Mouse (Mus musculus) gastrocnemius, postnatal 36 days (tissue): ENCODE data around the gene Gng3. TPM values are rescaled to one million over a fixed set of nuclear protein-coding genes. Genes with fewer than 3 reads are reported as not detected.
"Not testable (repeated sequence)": the region's sequence is repeated elsewhere in the genome, so short reads cannot be mapped to it uniquely, and the experiment has no call there.

ENCODE experiments used
- DNase-seq, 2 experiments: peaks; one replicate each; pipeline ENCODE4 v3.0.0; 2022
- intact Hi-C: fragments of 180-260 bp; cut with DNase I; formaldehyde crosslinking; loops from one replicate; pipeline ENCODE4 v1.15.1; 2025
- long read RNA-seq, 2 experiments: library from polyadenylated mRNA; stranded (forward); transcript quantifications; one replicate each; pipeline ENCODE4 v2.0.0; 2021
- total RNA-seq, 2 experiments: library from RNA; stranded (reverse); gene quantifications; 2 replicates each; pipeline ENCODE4 v1.2.3; 2021

The Gng3 gene
- not detected for total RNA-seq
- long read RNA-seq, experiment 1, partial matches to known transcripts: 0 of 7 reads
- long read RNA-seq, experiment 1, other reads (novel, unspliced or antisense): 7 of 7 reads
- long read RNA-seq, experiment 2, partial matches to known transcripts: 0 of 6 reads
- long read RNA-seq, experiment 2, other reads (novel, unspliced or antisense): 6 of 6 reads

- no peak for DNase-seq
These were observed at the start of gene Gng3 for GRCm38 (mm10) chr19:8839103-8839907. TSS of gene Gng3 (minus strand) at chr19:8839194.

GRCm38 (mm10) chr19:8887585-8888463 lies 48.8 kb upstream of the Gng3 start:
- DNase-seq: no peak
- intact Hi-C loops: no loop called here

More at GRCm38 (mm10) chr19:8839103-8839907, at the start of gene Gng3:
- intact Hi-C loops: no loop called here

GRCm38 (mm10) chr19:8886916-8887584 lies 48.1 kb upstream of the Gng3 start:
- intact Hi-C loops: no loop called here
- no peak for DNase-seq

GRCm38 (mm10) chr19:8883616-8884015 lies 44.6 kb upstream of the Gng3 start, which contains the start of the genes Lbhd1 and Gm49403:
TSS of gene Lbhd1 (plus strand) at chr19:8883732.
TSS of gene Gm49403 (plus strand) at chr19:8883930.
- DNase-seq: no peak
- intact Hi-C loops: no loop called here

GRCm38 (mm10) chr19:8881034-8881392 lies 42.0 kb upstream of the Gng3 start:
- intact Hi-C loops: no loop called here
- DNase-seq: no peak

GRCm38 (mm10) chr19:8880311-8881033 lies 41.5 kb upstream of the Gng3 start, which contains the start of gene Uqcc3:
TSS of gene Uqcc3 (minus strand) at chr19:8880923.
- peak; percentile 83 to 84 for DNase-seq

GRCm38 (mm10) chr19:8875031-8875430 lies 36.0 kb upstream of the Gng3 start:
- intact Hi-C loops: no loop called here
- DNase-seq: no peak

More at GRCm38 (mm10) chr19:8880311-8881033, 41.5 kb upstream of the Gng3 start, which contains the start of gene Uqcc3:
- intact Hi-C loops: no loop called here

GRCm38 (mm10) chr19:8872266-8872840 lies 33.4 kb upstream of the Gng3 start:
- no peak for DNase-seq
- intact Hi-C loops: loop anchor here (2.0 kb wide), 1 partner anchor 56 kb away; the partner anchor contains the start of genes Eml3 and Rom1

- intact Hi-C loops: loop anchor here (2.0 kb wide), 1 partner anchor 57 kb away; the partner anchor contains the start of genes Eml3 and Rom1
These were observed 32.5 kb upstream of the Gng3 start, which contains the start of gene Ubxn1 for GRCm38 (mm10) chr19:8871267-8872186. TSS of gene Ubxn1 (plus strand) at chr19:8871496.

GRCm38 (mm10) chr19:8870838-8871237 lies 31.8 kb upstream of the Gng3 start:
- intact Hi-C loops: no loop called here
- no peak for DNase-seq

More at GRCm38 (mm10) chr19:8871267-8872186, 32.5 kb upstream of the Gng3 start, which contains the start of gene Ubxn1:
- peak; percentile 93 to 96 for DNase-seq

- intact Hi-C loops, DNase-seq: not testable (repeated sequence)
These were observed 31.4 kb upstream of the Gng3 start for GRCm38 (mm10) chr19:8870381-8870780.

- DNase-seq: no peak
- intact Hi-C loops: no loop called here
These were observed 25.3 kb upstream of the Gng3 start for GRCm38 (mm10) chr19:8864265-8864664.

GRCm38 (mm10) chr19:8859018-8859417 lies 20.0 kb upstream of the Gng3 start:
- DNase-seq: no peak
- intact Hi-C loops: loop anchor here (5.0 kb wide), 1 partner anchor 248 kb away; no protein-coding TSS in a partner anchor

- intact Hi-C loops: loop anchor here (5.0 kb wide), 1 partner anchor 250 kb away; no protein-coding TSS in a partner anchor
- DNase-seq: peak in 1 of 2 experiments; percentile 42
These were observed 18.7 kb upstream of the Gng3 start for GRCm38 (mm10) chr19:8857689-8858088.

- intact Hi-C loops: no loop called here
These were observed 14.1 kb upstream of the Gng3 start for GRCm38 (mm10) chr19:8853117-8853516.

GRCm38 (mm10) chr19:8852236-8852928 lies 13.4 kb upstream of the Gng3 start:
- peak; percentile 61 to 69 for DNase-seq
- intact Hi-C loops: no loop called here

More at GRCm38 (mm10) chr19:8853117-8853516, 14.1 kb upstream of the Gng3 start:
- no peak for DNase-seq

- intact Hi-C loops: no loop called here
- DNase-seq: no peak
These were observed 12.6 kb upstream of the Gng3 start for GRCm38 (mm10) chr19:8851639-8852038.
